Mouse (Mus musculus) forebrain, embryonic 16.5 days (tissue): ENCODE data around the gene Rad17. TPM values are rescaled to one million over a fixed set of nuclear protein-coding genes. Genes with fewer than 3 reads are reported as not detected.

ENCODE experiments used
- ATAC-seq: fragments of 200-750 bp; cut with Nextera tagmentation; 2 replicates; pipeline ENCODE4 v1.8.0; 2017; ENCODE audit warnings: mild to moderate bottlenecking, moderate library complexity
- H3K27ac ChIP-seq: fragments of 300-500 bp; sonication (generic); 2 replicates; pipeline ENCODE4 v1.5.1; 2014; ENCODE audit warnings: low read length, control low read depth
- H3K27me3 ChIP-seq: fragments of 300-500 bp; sonication (generic); replicated peaks from 2 replicates; pipeline ENCODE4 v1.6.1; 2014; ENCODE audit warnings: low read length; ENCODE audit not compliant: control insufficient read depth, insufficient read depth
- H3K36me3 ChIP-seq: fragments of 300-500 bp; sonication (generic); 2 replicates; pipeline ENCODE4 v1.6.1; 2014; ENCODE audit not compliant: control insufficient read depth, insufficient read depth
- H3K4me1 ChIP-seq: fragments of 300-500 bp; sonication (generic); replicated peaks from 2 replicates; pipeline ENCODE4 v1.6.1; 2014; ENCODE audit warnings: low read length; ENCODE audit not compliant: control insufficient read depth, insufficient read depth
- H3K4me2 ChIP-seq: fragments of 300-500 bp; sonication (generic); 2 replicates; pipeline ENCODE4 v1.6.1; 2014; ENCODE audit warnings: mild to moderate bottlenecking, low read length, control low read depth
- H3K4me3 ChIP-seq: fragments of 300-500 bp; sonication (generic); replicated peaks from 2 replicates; pipeline ENCODE4 v1.5.1; 2014; ENCODE audit warnings: mild to moderate bottlenecking, low read length, control low read depth
- H3K9ac ChIP-seq: fragments of 300-500 bp; sonication (generic); replicated peaks from 2 replicates; pipeline ENCODE4 v1.6.1; 2014; ENCODE audit warnings: low read depth, low read length, control low read depth
- H3K9me3 ChIP-seq: fragments of 300-500 bp; sonication (generic); 2 replicates; pipeline ENCODE4 v1.6.1; 2016; ENCODE audit warnings: low read length; ENCODE audit not compliant: control insufficient read depth
- WGBS: fragments of 180-500 bp; shearing (Covaris S2); extraction: QIAGEN DNeasy Blood & Tissue Kit; methylation state at CpG from one replicate; pipeline ENCODE4 v1.1.7; 2014; 5-methylcytosine and 5-hydroxymethylcytosine counted together
- polyA plus RNA-seq: library from polyadenylated mRNA; unstranded; fragments of >200 nt; fragmentation: Nextera tagmentation; extraction: Ambion mirVana; gene quantifications from 2 replicates; pipeline ENCODE4 v1.2.1, GENCODE M21; 2015

Gene Rad17
- polyA plus RNA-seq, 1 experiment from 2014 or later = 21.1 TPM

DNA sequence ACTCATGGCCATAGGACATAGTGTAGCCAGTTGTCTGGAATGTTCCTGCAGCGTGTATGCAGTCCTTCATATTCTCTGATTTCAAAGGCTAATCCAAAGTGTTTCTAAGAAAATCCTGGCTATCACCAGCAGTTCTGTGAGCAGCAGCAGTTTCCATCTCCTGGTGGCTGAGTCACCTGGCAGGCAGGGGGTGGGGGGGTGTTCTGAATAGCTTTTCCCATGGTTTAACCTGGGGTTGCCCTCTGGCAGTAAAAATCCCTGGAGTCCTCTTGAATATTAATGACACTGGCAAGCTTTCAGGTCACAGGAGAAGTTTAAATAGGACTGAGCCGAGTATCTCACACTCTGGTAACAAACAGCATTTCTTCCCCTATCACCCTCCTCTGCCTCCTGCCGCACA lies 69.2 kb downstream of the Rad17 start:
- H3K4me3 ChIP-seq = no peak overlapping the region
- WGBS = 35% methylated on average over 3 of the region's 3 CpGs
- ATAC-seq = no peak

DNA sequence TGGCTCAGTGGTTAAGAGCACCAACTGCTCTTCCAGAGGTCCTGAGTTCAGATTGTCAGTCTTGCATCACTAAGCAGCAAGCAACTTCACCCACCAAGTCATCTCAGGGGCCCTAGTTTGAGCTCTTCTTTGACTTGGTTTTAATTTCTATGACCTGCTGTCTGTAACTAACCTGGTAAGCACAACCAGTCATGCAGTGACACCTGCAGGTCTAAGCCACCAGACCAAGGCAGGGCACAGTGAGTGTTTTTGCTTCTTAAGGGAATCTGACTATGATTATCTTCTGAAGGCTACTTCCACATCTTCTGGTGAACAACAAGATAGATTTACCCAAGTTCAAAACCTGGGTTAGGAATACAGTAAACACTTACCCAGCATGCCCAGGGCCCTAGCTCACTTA lies 70.9 kb downstream of the Rad17 start:
- Histone ChIP-seq H3K27ac (no peak overlapping the region), H3K4me2 (no peak overlapping the region), H3K27me3 (no peaks in the 10 kb centered on the region), H3K9ac (no peak overlapping the region), H3K4me1 (0 out of 2 replicates have a peak, but pooled peaks cover 2% of the 10 kb centered on the region), H3K9me3 (no peaks in the 10 kb centered on the region), H3K4me3 (no peak overlapping the region), H3K36me3 (no peaks in the 10 kb centered on the region)
- ATAC-seq = no peak

More for the DNA sequence above, 69.2 kb downstream of the Rad17 start:
- Histone ChIP-seq H3K4me2 (no peak overlapping the region), H3K27me3 (no peaks in the 10 kb centered on the region), H3K9ac (no peak overlapping the region), H3K9me3 (no peaks in the 10 kb centered on the region), H3K36me3 (no peaks in the 10 kb centered on the region), H3K4me1 (0 out of 2 replicates have a peak, but pooled peaks cover 2% of the 10 kb centered on the region), H3K27ac (no peak overlapping the region)

DNA sequence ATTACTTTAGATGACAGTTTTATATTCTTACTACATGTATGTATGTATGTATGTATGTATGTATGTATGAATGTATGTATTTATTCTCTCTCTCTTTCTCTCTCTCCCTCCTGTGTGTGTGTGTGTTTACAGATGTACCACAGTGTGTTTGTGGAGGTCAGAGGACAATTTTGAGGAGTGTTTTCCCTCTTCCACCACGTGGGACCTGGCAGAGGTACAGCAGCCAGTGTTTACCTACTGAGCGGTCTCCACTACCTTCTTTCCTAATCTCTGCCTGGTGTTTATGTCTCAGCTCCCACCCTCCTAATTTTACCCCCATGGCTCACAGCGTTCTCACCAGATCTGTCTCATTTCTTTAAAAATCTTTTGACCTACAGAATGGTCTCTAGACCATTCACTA lies 71.6 kb downstream of the Rad17 start:
- Histone ChIP-seq H3K4me2 (no peak overlapping the region), H3K4me1 (0 out of 2 replicates have a peak, but pooled peaks cover 2% of the 10 kb centered on the region), H3K27me3 (no peaks in the 10 kb centered on the region), H3K9me3 (no peaks in the 10 kb centered on the region), H3K4me3 (no peak overlapping the region), H3K36me3 (no peaks in the 10 kb centered on the region), H3K9ac (no peak overlapping the region), H3K27ac (no peak overlapping the region)
- 65% methylated on average over 3 of the region's 3 CpGs for WGBS
- ATAC-seq = no peak

DNA sequence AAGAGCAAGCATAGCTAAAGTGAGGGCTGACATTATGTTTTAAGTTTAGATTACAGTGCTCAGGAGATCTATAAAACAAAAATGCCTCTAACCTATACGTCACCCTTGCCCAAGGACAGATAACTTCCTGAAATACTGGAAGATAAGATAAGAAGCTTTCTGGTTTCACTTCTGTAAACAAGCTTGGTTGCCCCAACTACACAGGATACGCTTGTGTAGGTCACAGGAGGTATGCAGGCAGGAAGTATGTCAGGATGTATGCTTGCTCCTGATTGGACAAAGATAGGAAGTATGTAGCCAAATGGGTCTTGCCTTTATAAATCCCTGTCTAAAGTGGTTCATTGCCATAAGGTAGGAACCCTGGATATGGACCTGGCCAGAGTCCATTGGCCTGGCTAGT lies 74.9 kb downstream of the Rad17 start:
- no peak overlapping the region for H3K4me3 ChIP-seq
- H3K4me1 ChIP-seq = no peaks in the 10 kb centered on the region
- no peaks in the 10 kb centered on the region for H3K36me3 ChIP-seq
- 83% methylated on average over 2 of the region's 2 CpGs for WGBS
- H3K27me3 ChIP-seq = no peaks in the 10 kb centered on the region
- no peak overlapping the region for H3K27ac ChIP-seq
- no peaks in the 10 kb centered on the region for H3K9me3 ChIP-seq
- ATAC-seq = no peak
- H3K9ac ChIP-seq = no peak overlapping the region
- H3K4me2 ChIP-seq = no peak overlapping the region

DNA sequence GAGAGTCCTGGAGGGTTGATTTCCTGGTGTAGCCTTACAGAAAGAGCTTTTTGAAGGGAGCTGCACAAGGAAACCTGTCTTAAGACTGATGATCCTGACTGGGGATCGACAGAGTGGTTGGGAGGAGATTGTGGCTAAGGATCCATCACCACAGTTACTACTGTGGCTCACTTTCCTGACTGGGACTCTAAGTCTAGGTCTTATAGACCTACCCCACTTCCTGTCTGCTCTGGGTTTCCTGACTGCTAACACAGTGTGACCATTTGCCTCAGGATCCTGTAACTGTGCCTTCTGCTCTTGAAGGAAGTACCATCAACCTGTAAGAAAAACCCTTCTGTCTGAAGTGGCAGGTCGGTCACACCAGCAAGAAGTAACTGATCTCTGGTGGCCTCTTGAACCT lies 80.1 kb downstream of the Rad17 start:
- Histone ChIP-seq H3K4me2 (no peak overlapping the region), H3K27ac (no peak overlapping the region), H3K36me3 (no peaks in the 10 kb centered on the region), H3K4me3 (no peak overlapping the region), H3K9me3 (no peaks in the 10 kb centered on the region), H3K4me1 (no peaks in the 10 kb centered on the region), H3K27me3 (no peaks in the 10 kb centered on the region), H3K9ac (no peak overlapping the region)
- ATAC-seq = no peak
- 77% methylated on average over 2 of the region's 2 CpGs for whole genome bisulfite sequencing

DNA sequence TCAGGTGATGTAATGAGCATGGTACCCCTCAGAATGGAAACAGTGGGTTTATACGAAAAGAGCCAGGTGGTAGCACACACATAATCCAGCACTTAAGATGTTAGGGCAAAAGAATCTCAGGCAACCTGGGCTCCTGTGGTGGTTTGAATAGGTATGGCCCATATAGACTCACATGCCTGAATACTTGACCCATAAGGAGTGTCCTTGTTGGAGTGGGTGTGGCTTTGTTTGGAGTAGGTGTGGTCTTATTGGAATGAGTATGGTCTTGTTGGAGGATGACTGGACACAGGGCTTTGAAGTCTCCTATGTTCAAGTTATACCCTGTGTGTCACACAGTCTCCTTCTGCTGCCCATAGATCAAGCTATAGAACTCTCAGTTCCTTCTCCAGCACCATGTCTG lies 82.5 kb downstream of the Rad17 start:
- Histone ChIP-seq H3K9ac (no peak overlapping the region), H3K27me3 (no peaks in the 10 kb centered on the region), H3K4me2 (no peak overlapping the region), H3K27ac (no peak overlapping the region), H3K36me3 (no peaks in the 10 kb centered on the region), H3K9me3 (no peaks in the 10 kb centered on the region), H3K4me3 (no peak overlapping the region), H3K4me1 (no peaks in the 10 kb centered on the region)
- 91% methylated on average over 1 of the region's 1 CpGs for WGBS
- no peak for ATAC-seq

Other genes with a start within 250 kb of the Rad17 start
- 0.05 TPM in 1 of 2 replicates, not detected in the other for gene Naip1, start 198.2 kb downstream of the Rad17 start, polyA plus RNA-seq
- 68.5 and 77.4 TPM in 2 replicates for gene Gtf2h2, start 158.5 kb downstream of the Rad17 start, polyA plus RNA-seq
- gene Ocln, start 98.3 kb downstream of the Rad17 start, polyA plus RNA-seq = 7.8 and 9.8 TPM in 2 replicates
- gene Marveld2, start 34.1 kb downstream of the Rad17 start, polyA plus RNA-seq = 1.2 and 1.5 TPM in 2 replicates
- 359 and 367 TPM in 2 replicates for gene Ak6, start 72 bp downstream of the Rad17 start, polyA plus RNA-seq
- gene Taf9, start 528 bp upstream of the Rad17 start, polyA plus RNA-seq = 23.3 and 30.0 TPM in 2 replicates
- gene Ccdc125, start 18.7 kb upstream of the Rad17 start, polyA plus RNA-seq = 1.2 and 1.4 TPM in 2 replicates
- 56.5 and 56.9 TPM in 2 replicates for gene Cdk7, start 79.9 kb upstream of the Rad17 start, polyA plus RNA-seq
- 112 and 119 TPM in 2 replicates for gene Mrps36, start 93.6 kb upstream of the Rad17 start, polyA plus RNA-seq
- gene Cenph, start 124.8 kb upstream of the Rad17 start, polyA plus RNA-seq = 13.4 and 14.7 TPM in 2 replicates
- gene Ccnb1, start 135.5 kb upstream of the Rad17 start, polyA plus RNA-seq = 102 and 131 TPM in 2 replicates
- gene Slc30a5, start 182.4 kb upstream of the Rad17 start, polyA plus RNA-seq = 34.9 and 38.8 TPM in 2 replicates